Mouse (Mus musculus): Measurements from ENCODE around the gene Nupr1.

Gene Nupr1

GRCm38 (mm10) chr7:126602650-126603049, 28.0 kb downstream of the Nupr1 start:
- in situ Hi-C loops (cut with MboI, MseI) = no loop called here

- in situ Hi-C loops (cut with MboI, MseI) = no loop called here
These were observed 28.8 kb downstream of the Nupr1 start for GRCm38 (mm10) chr7:126601896-126602295.

- in situ Hi-C loops (cut with MboI, MseI) = no loop called here
These were observed 31.7 kb downstream of the Nupr1 start for GRCm38 (mm10) chr7:126598919-126599318.

GRCm38 (mm10) chr7:126596414-126596813, 34.2 kb downstream of the Nupr1 start:
- in situ Hi-C loops (cut with MboI, MseI) = no loop called here

GRCm38 (mm10) chr7:126595890-126596289, 34.8 kb downstream of the Nupr1 start:
- in situ Hi-C loops (cut with MboI, MseI) = no loop called here

- in situ Hi-C loops (cut with MboI, MseI) = no loop called here
These were observed 35.6 kb downstream of the Nupr1 start, which contains the start of gene Il27 for GRCm38 (mm10) chr7:126594862-126595561. Gene Il27, minus strand, starts transcription at chr7:126594941.

GRCm38 (mm10) chr7:126587779-126588178, 42.9 kb downstream of the Nupr1 start:
- in situ Hi-C loops (cut with MboI, MseI) = loop anchor here in 1 of 2 experiments (10.0 kb wide), 1 partner anchor 1937 kb away; the partner anchor contains the start of gene Bag3

- in situ Hi-C loops (cut with MboI, MseI) = loop anchor here in 1 of 2 experiments (10.0 kb wide), 1 partner anchor 1938 kb away; the partner anchor contains the start of gene Bag3
These were observed 43.8 kb downstream of the Nupr1 start for GRCm38 (mm10) chr7:126586839-126587238.

- in situ Hi-C loops (cut with MboI, MseI) = loop anchor here in 1 of 2 experiments (10.0 kb wide), 1 partner anchor 1939 kb away; the partner anchor contains the start of gene Bag3
These were observed 44.9 kb downstream of the Nupr1 start, which contains the start of gene Cln3 for GRCm38 (mm10) chr7:126585717-126586116. Gene Cln3, minus strand, starts transcription at chr7:126585817.

GRCm38 (mm10) chr7:126584506-126584977, 46.1 kb downstream of the Nupr1 start, which contains the start of gene Apobr:
Gene Apobr, plus strand, starts transcription at chr7:126584942.
- in situ Hi-C loops (cut with MboI, MseI) = loop anchor here in 1 of 2 experiments (10.0 kb wide), 1 partner anchor 1940 kb away; the partner anchor contains the start of gene Bag3

GRCm38 (mm10) chr7:126583761-126584160, 46.9 kb downstream of the Nupr1 start:
- in situ Hi-C loops (cut with MboI, MseI) = loop anchor here in 1 of 2 experiments (10.0 kb wide), 1 partner anchor 1941 kb away; the partner anchor contains the start of gene Bag3

GRCm38 (mm10) chr7:126583251-126583709, 47.4 kb downstream of the Nupr1 start:
- in situ Hi-C loops (cut with MboI, MseI) = loop anchor here in 1 of 2 experiments (10.0 kb wide), 1 partner anchor 1942 kb away; the partner anchor contains the start of gene Bag3

GRCm38 (mm10) chr7:126582759-126583158, 47.9 kb downstream of the Nupr1 start:
- in situ Hi-C loops (cut with MboI, MseI) = loop anchor here in 1 of 2 experiments (10.0 kb wide), 1 partner anchor 1942 kb away; the partner anchor contains the start of gene Bag3

GRCm38 (mm10) chr7:126581661-126582060, 49.0 kb downstream of the Nupr1 start:
- in situ Hi-C loops (cut with MboI, MseI) = loop anchor here in 1 of 2 experiments (10.0 kb wide), 1 partner anchor 1943 kb away; the partner anchor contains the start of gene Bag3

- in situ Hi-C loops (cut with MboI, MseI) = loop anchor here (5.0 to 10.0 kb wide), 2 partner anchors 56 to 58 kb away; partner anchors contain the start of gene Nupr1 (in 1 of the 2)
These were observed 51.5 kb downstream of the Nupr1 start for GRCm38 (mm10) chr7:126579172-126579571.

GRCm38 (mm10) chr7:126576946-126577345, 53.7 kb downstream of the Nupr1 start:
- in situ Hi-C loops (cut with MboI, MseI) = loop anchor here (5.0 to 10.0 kb wide), 2 partner anchors 58 to 60 kb away; partner anchors contain the start of gene Nupr1 (in 1 of the 2)

Data from T-helper 17 cell (primary cell).